8 mouse cellular contexts compared by ENCODE assay signal in the genomic region with DNA sequence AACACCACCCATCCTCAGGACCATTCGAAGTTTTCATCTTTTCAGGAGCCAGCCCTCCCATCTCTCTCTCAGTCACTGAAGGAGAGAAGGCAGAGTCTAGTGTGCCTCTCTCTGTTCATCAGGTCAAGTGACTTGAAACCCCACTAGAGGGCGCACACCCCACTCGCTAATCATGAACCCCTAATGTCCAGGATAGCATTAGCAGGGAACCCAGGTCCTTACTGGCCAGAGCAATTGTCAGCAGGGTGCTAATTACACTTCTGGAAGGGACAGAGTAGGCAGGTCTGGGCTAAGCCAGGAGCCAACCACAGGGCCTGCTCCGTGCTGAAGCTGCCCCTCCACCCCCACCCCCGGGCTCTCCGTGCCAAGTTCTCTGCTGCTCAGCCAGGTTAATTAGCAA.
DNase-seq lines count a peak whose midpoint lies in the region; ATAC-seq and TF ChIP-seq lines count a peak whose summit lies in the region.

No protein-coding gene starts in this region.

- H3K27me3 ChIP-seq in embryonic facial prominence, embryonic 15.5 days: no peaks in the 10 kb centered on the region

- TF ChIP-seq CTCF in bone marrow macrophage, adult 2 months (IDR thresholded peaks at IDR 0.05; ENCODE audit: low read depth, low read length): peak; percentile 19; the same call in 1 of the 2 replicates

- H3K27ac ChIP-seq in ES-E14 (ENCODE audit: insufficient read depth, low read depth, low read length, poor library complexity, severe bottlenecking): no peak overlapping the region
- no peak overlapping the region for H3K27ac ChIP-seq in bone marrow macrophage, adult 2 months (ENCODE audit: insufficient read depth, low read depth, low read length)
- no peak overlapping the region for H3K27ac ChIP-seq in embryonic facial prominence, embryonic 15.5 days (replicated peaks)

- ATAC-seq in embryonic facial prominence, embryonic 15.5 days (ENCODE audit: insufficient number of reproducible peaks, low FRiP score, low TSS enrichment, low read depth): no peak

- H3K9me3 ChIP-seq in ES-E14 (ENCODE audit: control insufficient read depth, insufficient read depth, low read depth, low read length): no peaks in the 10 kb centered on the region
- no peaks in the 10 kb centered on the region for H3K9me3 ChIP-seq in embryonic facial prominence, embryonic 15.5 days (replicated peaks)

- no peak overlapping the region for H3K4me3 ChIP-seq in ES-E14 (ENCODE audit: insufficient read depth in 1 of 2, low read depth in 1 of 2, low read length in 2 of 2, poor library complexity in 1 of 2, severe bottlenecking in 1 of 2)
- no peak overlapping the region for H3K4me3 ChIP-seq in bone marrow macrophage, adult 2 months (ENCODE audit: insufficient read depth, low read length)
- H3K4me3 ChIP-seq in embryonic facial prominence, embryonic 15.5 days (replicated peaks): no peak overlapping the region

- TF ChIP-seq POLR2A in bone marrow macrophage, adult 2 months (IDR thresholded peaks at IDR 0.05; ENCODE audit: borderline replicate concordance, low read depth, low read length): no peak

- no peaks in the 10 kb centered on the region for H3K36me3 ChIP-seq in ES-E14 (ENCODE audit: control insufficient read depth, insufficient read depth, low read length, poor library complexity, severe bottlenecking)
- no peaks in the 10 kb centered on the region for H3K36me3 ChIP-seq in embryonic facial prominence, embryonic 15.5 days

- H3K4me1 ChIP-seq in ES-E14 (ENCODE audit: control insufficient read depth in 2 of 2, insufficient read depth in 2 of 2, low read length in 2 of 2, poor library complexity in 1 of 2): no peaks in the 10 kb centered on the region; a peak in 1 of 4 replicates
- no peaks in the 10 kb centered on the region for H3K4me1 ChIP-seq in bone marrow macrophage, adult 2 months (ENCODE audit: control insufficient read depth, insufficient read depth, low read length)
- peaks cover 16% of the 10 kb centered on the region for H3K4me1 ChIP-seq in embryonic facial prominence, embryonic 15.5 days

- H3K4me2 ChIP-seq in embryonic facial prominence, embryonic 15.5 days (replicated peaks): peak overlapping the region; percentile 27

- peak; percentile 51 for DNase-seq in ES-E14 (ENCODE audit: low read depth, low spot score)
- DNase-seq in heart, postnatal 14 days: peak; percentile 51 to 61
- DNase-seq in layer of hippocampus, adult 18-20 months (ENCODE audit: low spot score in 2 of 2): peak; percentile 32 to 80
- DNase-seq in lung, postnatal 10 days: peak; percentile 75
- peak; percentile 88 for DNase-seq in retina, embryonic 14.5 days (ENCODE audit: low spot score)
- DNase-seq in urinary bladder, postnatal 4 days (ENCODE audit: low spot score in 2 of 2): peak; percentile 35 to 66

- WGBS in embryonic facial prominence, embryonic 15.5 days: 17% methylated on average over 6 of the region's 6 CpGs

- H3K9ac ChIP-seq in ES-E14 (ENCODE audit: insufficient read depth, low read depth, low read length, poor library complexity, severe bottlenecking): no peak overlapping the region
- no peak overlapping the region for H3K9ac ChIP-seq in embryonic facial prominence, embryonic 15.5 days

- in situ Hi-C loops in ES-E14 (cut with MboI; ENCODE audit: low sequenced_read_pairs in 2 of 2, unreplicated experiment in 2 of 2): loop anchor here in 1 of 2 experiments (25.0 kb wide), 1 partner anchor 364 kb away; the partner anchor contains the start of gene Grik4

- intact Hi-C loops in heart, postnatal 14 days (cut with DNase I): loop anchor here (5.0 to 10.0 kb wide), 2 partner anchors 248 to 369 kb away; partner anchors contain the start of gene Grik4

TF ChIP-seq in ES-E14, 5 proteins besides CTCF, POLR2A, EP300 and RAD21:
- TF ChIP-seq ZC3H11A (IDR thresholded peaks at IDR 0.05; ENCODE audit: borderline replicate concordance, low read depth, low read length) (peak; percentile 35; the same call in 1 of the 2 replicates), MAFK (IDR thresholded peaks at IDR 0.05; ENCODE audit: insufficient read depth, low read depth, low read length) (no peak), ZNF384 (IDR thresholded peaks at IDR 0.05; ENCODE audit: low read depth, low read length) (no peak)
